Comparison of ENCODE assay signal across 23 mouse cellular contexts in the genomic region with DNA sequence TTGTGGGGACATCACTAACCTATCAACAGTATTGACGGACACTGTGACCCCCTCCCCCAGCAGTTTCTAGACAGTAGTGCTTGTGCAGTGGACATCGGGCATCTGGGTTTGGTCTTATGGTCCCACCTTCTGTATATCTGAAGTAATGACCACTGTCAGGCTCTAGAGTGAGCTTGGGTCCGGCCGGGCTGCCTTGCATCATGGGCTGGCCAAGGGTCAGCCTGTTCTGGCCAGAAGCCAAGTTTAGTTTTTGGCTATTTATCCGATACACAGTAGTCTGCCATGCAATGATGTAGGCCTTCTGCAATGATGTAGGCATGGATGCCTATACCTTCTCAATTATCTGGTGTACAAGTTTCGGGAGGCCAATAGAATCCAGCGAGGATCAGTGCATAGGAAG. TPM values are rescaled to one million over a fixed set of nuclear protein-coding genes. Genes with fewer than 3 reads are reported as not detected.
DNase-seq lines count a peak whose midpoint lies in the region; ATAC-seq and TF ChIP-seq lines count a peak whose summit lies in the region.
"Had no signal": no experiment of that assay in that cellular context is flagged by ENCODE, and none has a peak within 500 bp of the region (broad histone marks: within the 10 kb centered on the region; RNA-seq: fewer than 3 reads in every experiment).

No protein-coding gene starts in this region.

- no peak overlapping the region for H3K4me2 ChIP-seq in liver, embryonic 11.5 days
- H3K4me2 ChIP-seq in forebrain, embryonic 15.5 days (replicated peaks), result no peak overlapping the region
- H3K4me2 ChIP-seq: embryonic facial prominence, embryonic 12.5 days; forebrain, embryonic 13.5 days had no signal

- no peaks in the 10 kb centered on the region for H3K4me1 ChIP-seq in liver, adult 2 months (ENCODE audit: control insufficient read depth, insufficient read depth, low read length)
- no peaks in the 10 kb centered on the region for H3K4me1 ChIP-seq in liver, embryonic 11.5 days (replicated peaks; ENCODE audit: control insufficient read depth, insufficient read depth, low read length)
- H3K4me1 ChIP-seq in forebrain, embryonic 15.5 days, result no peaks in the 10 kb centered on the region
- H3K4me1 ChIP-seq: embryonic facial prominence, embryonic 12.5 days; forebrain, embryonic 13.5 days had no signal

- ATAC-seq in liver, embryonic 11.5 days (replicated peaks; ENCODE audit: low FRiP score), result no peak
- no peak for ATAC-seq in forebrain, embryonic 15.5 days (replicated peaks)
- ATAC-seq: forebrain, embryonic 13.5 days; forebrain, embryonic 16.5 days had no signal

- H3K36me3 ChIP-seq in liver, adult 2 months (ENCODE audit: control insufficient read depth, insufficient read depth, low read length), result no peaks in the 10 kb centered on the region
- H3K36me3 ChIP-seq in liver, embryonic 11.5 days (ENCODE audit: control insufficient read depth, insufficient read depth, low read length), result no peaks in the 10 kb centered on the region
- no peaks in the 10 kb centered on the region for H3K36me3 ChIP-seq in forebrain, embryonic 15.5 days
- H3K36me3 ChIP-seq: embryonic facial prominence, embryonic 10.5 days; embryonic facial prominence, embryonic 12.5 days had no signal

- H3K27me3 ChIP-seq in liver, adult 2 months (ENCODE audit: control insufficient read depth, insufficient read depth, low read length), result no peaks in the 10 kb centered on the region
- H3K27me3 ChIP-seq in liver, embryonic 11.5 days (replicated peaks; ENCODE audit: control insufficient read depth, insufficient read depth, low read length), result no peaks in the 10 kb centered on the region
- no peaks in the 10 kb centered on the region for H3K27me3 ChIP-seq in forebrain, embryonic 15.5 days
- H3K27me3 ChIP-seq: embryonic facial prominence, embryonic 12.5 days; forebrain, embryonic 13.5 days had no signal

- TF ChIP-seq CTCF in liver, adult 2 months (IDR thresholded peaks at IDR 0.05; ENCODE audit: low read depth, low read length), result no peak

- DNase-seq in kidney, postnatal 14 days, result peak; percentile 6
- no peak for DNase-seq in kidney, adult 8-10 months
- DNase-seq in liver, adult 2 months (ENCODE audit: extremely low read depth, low read depth, low spot score), result peak; percentile 32
- DNase-seq in liver, embryonic 11.5 days (ENCODE audit: low spot score), result no peak
- peak; percentile 6 for DNase-seq in lung, postnatal 10 days
- DNase-seq in lung, adult 18-20 months, result no peak
- peak; percentile 20 for DNase-seq in yolk sac, embryonic 10.5 days (ENCODE audit: low spot score)
- DNase-seq: adrenal gland, adult 2 months; adrenal gland, postnatal 10 days; adrenal gland, postnatal 25 days; cerebellum, adult 11 months; cerebellum, adult 18-20 months; cerebellum, adult 8-10 months; cerebellum, adult 9-11 months; cerebellum, postnatal 14 days; cerebellum, postnatal 36 days; embryo, embryonic 11 days had no signal

- WGBS in liver, adult 2 months, result 56% methylated on average over 7 of the region's 7 CpGs
- 83% methylated on average over 7 of the region's 7 CpGs for WGBS in liver, embryonic 11.5 days
- WGBS in forebrain, embryonic 15.5 days, result 94% methylated on average over 7 of the region's 7 CpGs

- no peak overlapping the region for H3K27ac ChIP-seq in liver, adult 2 months (replicated peaks; ENCODE audit: insufficient read depth, low read depth, low read length)
- no peak overlapping the region for H3K27ac ChIP-seq in liver, embryonic 11.5 days (ENCODE audit: low read depth, low read length)
- no peak overlapping the region for H3K27ac ChIP-seq in forebrain, embryonic 15.5 days (replicated peaks)
- H3K27ac ChIP-seq: embryonic facial prominence, embryonic 10.5 days; embryonic facial prominence, embryonic 12.5 days; forebrain, embryonic 13.5 days had no signal

- H3K9me3 ChIP-seq in liver, embryonic 11.5 days (ENCODE audit: control insufficient read depth, low read length), result no peaks in the 10 kb centered on the region
- no peaks in the 10 kb centered on the region for H3K9me3 ChIP-seq in forebrain, embryonic 15.5 days

- TF ChIP-seq POLR2A in liver, adult 2 months (IDR thresholded peaks at IDR 0.05; ENCODE audit: extremely low read depth, insufficient read depth, low read length), result no peak

- no peak overlapping the region for H3K4me3 ChIP-seq in liver, adult 2 months (ENCODE audit: insufficient read depth, low read depth, low read length)
- H3K4me3 ChIP-seq in liver, embryonic 11.5 days (ENCODE audit: low read depth, low read length), result no peak overlapping the region
- H3K4me3 ChIP-seq in forebrain, embryonic 15.5 days, result no peak overlapping the region
- H3K4me3 ChIP-seq: embryonic facial prominence, embryonic 10.5 days; embryonic facial prominence, embryonic 12.5 days; forebrain, embryonic 13.5 days had no signal

- no peaks in the 10 kb centered on the region for H3K79me2 ChIP-seq in liver, adult 2 months (ENCODE audit: control insufficient read depth, insufficient read depth, low read length)

- H3K9ac ChIP-seq in liver, adult 2 months (ENCODE audit: low read depth, low read length), result no peak overlapping the region
- no peak overlapping the region for H3K9ac ChIP-seq in liver, embryonic 11.5 days (ENCODE audit: low read depth, low read length)
- no peak overlapping the region for H3K9ac ChIP-seq in forebrain, embryonic 15.5 days (replicated peaks)
- H3K9ac ChIP-seq: embryonic facial prominence, embryonic 12.5 days; forebrain, embryonic 13.5 days had no signal

RNA-seq across cellular contexts. Expression of gene Zfp518a, which starts 49.0 kb away (rescaled TPM):
- 6.7 and 7.0 TPM in 2 replicates for total RNA-seq in liver, adult 2 months (2014; rRNA removed)
- polyA plus RNA-seq in liver, adult 2 months (2012; rRNA removed), result 0.22 and 0.51 TPM in 2 replicates
- 13.7 and 14.8 TPM in 2 replicates for polyA plus RNA-seq in liver, embryonic 11.5 days (2014; fragmentation: Nextera tagmentation; extraction: Ambion mirVana)
- polyA plus RNA-seq in forebrain, embryonic 15.5 days (2015; fragmentation: Nextera tagmentation; extraction: Ambion mirVana), result 6.0 and 6.8 TPM in 2 replicates

RNA-seq across cellular contexts. Expression of gene Blnk, which starts 50.8 kb away (rescaled TPM):
- 0.74 and 0.87 TPM in 2 replicates for total RNA-seq in liver, adult 2 months (2014; rRNA removed)
- 0.32 and 1.1 TPM in 2 replicates for polyA plus RNA-seq in liver, adult 2 months (2012; rRNA removed)
- polyA plus RNA-seq in liver, embryonic 11.5 days (2014; fragmentation: Nextera tagmentation; extraction: Ambion mirVana), result 0.26 and 0.31 TPM in 2 replicates
- 0.80 and 0.88 TPM in 2 replicates for polyA plus RNA-seq in forebrain, embryonic 15.5 days (2015; fragmentation: Nextera tagmentation; extraction: Ambion mirVana)
- total RNA-seq: MEL had no signal

Comparison
In these comparisons a context has a peak if more than half of its experiments do, and no peak if none do; other contexts are left out.
1. DNase-seq: peak in kidney, postnatal 14 days (single experiment), liver, adult 2 months (single experiment), lung, postnatal 10 days (single experiment) and yolk sac, embryonic 10.5 days (single experiment); none in kidney, adult 8-10 months (0 of 2), liver, embryonic 11.5 days (single experiment) and lung, adult 18-20 months (0 of 2).